Comparison of ENCODE assay signal across 8 mouse cellular contexts in the genomic region with DNA sequence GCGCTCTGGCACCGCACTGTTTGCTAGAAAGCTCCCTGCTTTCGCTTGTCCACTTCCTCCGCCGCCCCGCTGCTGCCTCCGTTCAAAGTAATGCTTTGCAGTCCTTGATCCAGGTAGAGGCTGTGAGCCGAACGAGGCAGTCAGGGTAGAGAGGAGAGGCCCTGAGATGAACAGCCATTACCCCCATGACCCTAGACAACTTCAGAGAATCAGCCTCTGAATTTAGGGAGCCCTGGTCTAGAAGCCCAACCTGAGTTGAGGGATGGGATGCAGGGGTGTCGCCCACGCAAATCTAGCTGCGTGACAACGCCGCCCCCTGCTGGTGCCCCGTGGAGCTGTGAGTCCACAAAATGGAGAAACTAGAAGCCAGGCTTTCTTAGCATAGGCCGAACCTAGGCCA. TPM values are rescaled to one million over a fixed set of nuclear protein-coding genes. Genes with fewer than 3 reads are reported as not detected.
DNase-seq lines count a peak whose midpoint lies in the region; ATAC-seq and TF ChIP-seq lines count a peak whose summit lies in the region.

No protein-coding gene starts in this region.

- ATAC-seq in forebrain, embryonic 16.5 days = peak; percentile 66
- peak; percentile 69 for ATAC-seq in neural tube, embryonic 15.5 days (ENCODE audit: low FRiP score)

- peak overlapping the region; percentile 60 for H3K9ac ChIP-seq in forebrain, embryonic 16.5 days (replicated peaks; ENCODE audit: low read depth, low read length)
- H3K9ac ChIP-seq in neural tube, embryonic 15.5 days (replicated peaks) = peak overlapping the region; percentile 52

- no peaks in the 10 kb centered on the region for H3K9me3 ChIP-seq in forebrain, embryonic 16.5 days (ENCODE audit: control insufficient read depth, low read length)
- H3K9me3 ChIP-seq in neural tube, embryonic 15.5 days (replicated peaks) = no peaks in the 10 kb centered on the region

- TF ChIP-seq POLR2A in lung, adult 2 months (IDR thresholded peaks at IDR 0.05; ENCODE audit: borderline replicate concordance, extremely low read depth, low read depth, low read length) = no peak

- peak; percentile 83 for DNase-seq in ES-CJ7 (ENCODE audit: low read depth, low spot score)
- peak; percentile 23 to 54 for DNase-seq in cerebellum, adult 18-20 months
- DNase-seq in heart, postnatal 36 days = peak; percentile 94 to 96
- DNase-seq in layer of hippocampus, adult 2 months (ENCODE audit: low spot score in 2 of 2) = peak; percentile 71 to 80
- peak; percentile 85 for DNase-seq in lung, adult 2 months
- DNase-seq in thymus, adult 18-20 months = peak; percentile 59 to 69

- H3K4me2 ChIP-seq in forebrain, embryonic 16.5 days (ENCODE audit: low read length) = peak overlapping the region; percentile 99
- H3K4me2 ChIP-seq in neural tube, embryonic 15.5 days = peak overlapping the region; percentile 73

- H3K36me3 ChIP-seq in forebrain, embryonic 16.5 days (ENCODE audit: control insufficient read depth, insufficient read depth) = no peaks in the 10 kb centered on the region
- H3K36me3 ChIP-seq in neural tube, embryonic 15.5 days = no peaks in the 10 kb centered on the region

- no peak overlapping the region for H3K27ac ChIP-seq in forebrain, embryonic 16.5 days (ENCODE audit: low read length)
- peak overlapping the region; percentile 53 for H3K27ac ChIP-seq in layer of hippocampus, adult 2 months
- peak overlapping the region; percentile 75 for H3K27ac ChIP-seq in neural tube, embryonic 15.5 days (replicated peaks)

- TF ChIP-seq CTCF in layer of hippocampus, adult 2 months (conservative IDR thresholded peaks at IDR 0.05) = peak; percentile 91
- peak; percentile 82 for TF ChIP-seq CTCF in lung, adult 2 months (IDR thresholded peaks at IDR 0.05; ENCODE audit: insufficient read depth, low read length)

- WGBS in forebrain, embryonic 16.5 days = 2% methylated on average over 16 of the region's 16 CpGs
- 2% methylated on average over 16 of the region's 16 CpGs for WGBS in lung, adult 2 months
- WGBS in neural tube, embryonic 15.5 days = 2% methylated on average over 16 of the region's 16 CpGs

- H3K4me1 ChIP-seq in forebrain, embryonic 16.5 days (replicated peaks; ENCODE audit: control insufficient read depth, insufficient read depth, low read length) = peaks cover 14% of the 10 kb centered on the region
- H3K4me1 ChIP-seq in lung, adult 2 months (ENCODE audit: control insufficient read depth, insufficient read depth, low read length) = 0 out of 2 replicates have a peak, but pooled peaks cover 3% of the 10 kb centered on the region
- H3K4me1 ChIP-seq in neural tube, embryonic 15.5 days = peaks cover 17% of the 10 kb centered on the region

- H3K27me3 ChIP-seq in forebrain, embryonic 16.5 days (replicated peaks; ENCODE audit: control insufficient read depth, insufficient read depth, low read length) = peaks cover 13% of the 10 kb centered on the region; the same call in 1 of the 2 replicates
- peaks cover 4% of the 10 kb centered on the region; the same call in 1 of the 2 replicates for H3K27me3 ChIP-seq in neural tube, embryonic 15.5 days (replicated peaks)

- peak overlapping the region; percentile 56 for H3K4me3 ChIP-seq in forebrain, embryonic 16.5 days (replicated peaks; ENCODE audit: low read length)
- H3K4me3 ChIP-seq in layer of hippocampus, adult 2 months = peak overlapping the region; percentile 67
- peak overlapping the region; percentile 82 for H3K4me3 ChIP-seq in lung, adult 2 months (replicated peaks; ENCODE audit: extremely low read depth, low read depth, low read length)
- H3K4me3 ChIP-seq in neural tube, embryonic 15.5 days (replicated peaks) = peak overlapping the region; percentile 59

- intact Hi-C loops in heart, postnatal 36 days (cut with DNase I) = loop anchor here (1.0 to 10.0 kb wide), 11 partner anchors 191 to 1371 kb away; no protein-coding TSS in a partner anchor

RNA-seq across cellular contexts. Expression of gene Tent5a, which starts 1.1 kb away (rescaled TPM):
- 2.2 and 2.7 TPM in 2 replicates for polyA plus RNA-seq in forebrain, embryonic 16.5 days (2015; fragmentation: Nextera tagmentation; extraction: Ambion mirVana)
- total RNA-seq in heart, postnatal 36 days (2021) = 10 to 100 TPM in 1 of 2 experiments, 1 to 10 TPM in 1; 7.7 to 13.9 TPM
- 1 to 10 TPM; 2.5 to 2.7 TPM for total RNA-seq in layer of hippocampus, adult 2 months (2021)
- 4.3 and 4.4 TPM in 2 replicates for polyA plus RNA-seq in lung, adult 2 months (2012; rRNA removed)
- 8.1 and 8.5 TPM in 2 replicates for polyA plus RNA-seq in neural tube, embryonic 15.5 days (2015; fragmentation: Nextera tagmentation; extraction: Ambion mirVana)

RNA-seq across cellular contexts. Expression of gene Gm11114, which starts 15.7 kb away (rescaled TPM):
- polyA plus RNA-seq in forebrain, embryonic 16.5 days (2015; fragmentation: Nextera tagmentation; extraction: Ambion mirVana) = not detected in 2 replicates
- total RNA-seq in heart, postnatal 36 days (2021) = not detected
- total RNA-seq in layer of hippocampus, adult 2 months (2021) = not detected
- not detected in 2 replicates for polyA plus RNA-seq in lung, adult 2 months (2012; rRNA removed)
- polyA plus RNA-seq in neural tube, embryonic 15.5 days (2015; fragmentation: Nextera tagmentation; extraction: Ambion mirVana) = not detected in 2 replicates

Comparison
In these comparisons a context has a peak if more than half of its experiments do, and no peak if none do; other contexts are left out.
1. DNase-seq: peak in every context shown above with its lines; median percentile 95 in heart, postnatal 36 days; 85 in lung, adult 2 months; 83 in ES-CJ7; 76 in layer of hippocampus, adult 2 months; 64 in thymus, adult 18-20 months; 38 in cerebellum, adult 18-20 months.